Mouse (Mus musculus): ENCODE data around the gene Hs3st6.

Hs3st6 gene

GRCm38 (mm10) chr17:24729067-24729466 is 23.7 kb upstream of the Hs3st6 start:
- DNase-seq: no peak

- DNase-seq: no peak
Measured at GRCm38 (mm10) chr17:24730787-24731186, 22.0 kb upstream of the Hs3st6 start.

GRCm38 (mm10) chr17:24732233-24732935 is 20.4 kb upstream of the Hs3st6 start:
- DNase-seq: no peak

GRCm38 (mm10) chr17:24733434-24734050 is 19.2 kb upstream of the Hs3st6 start:
- DNase-seq: no peak

GRCm38 (mm10) chr17:24734513-24734912 is 18.3 kb upstream of the Hs3st6 start:
- no peak for DNase-seq

- no peak for DNase-seq
Measured at GRCm38 (mm10) chr17:24735446-24735845, 17.3 kb upstream of the Hs3st6 start.

GRCm38 (mm10) chr17:24736330-24737051 is 16.3 kb upstream of the Hs3st6 start, which contains the start of gene Msrb1:
Gene Msrb1 (plus strand): TSS chr17:24736642.
- DNase-seq: peak; percentile 88

- DNase-seq: no peak
Measured at GRCm38 (mm10) chr17:24737135-24737810, 15.5 kb upstream of the Hs3st6 start.

GRCm38 (mm10) chr17:24738238-24738637 is 14.6 kb upstream of the Hs3st6 start:
- DNase-seq: no peak

- no peak for DNase-seq
Measured at GRCm38 (mm10) chr17:24739926-24740325, 12.9 kb upstream of the Hs3st6 start.

- no peak for DNase-seq
Measured at GRCm38 (mm10) chr17:24742307-24742706, 10.5 kb upstream of the Hs3st6 start.

- DNase-seq: no peak
Measured at GRCm38 (mm10) chr17:24743896-24744295, 8.9 kb upstream of the Hs3st6 start.

GRCm38 (mm10) chr17:24744381-24744780 is 8.4 kb upstream of the Hs3st6 start:
- no peak for DNase-seq

- peak; percentile 71 for DNase-seq
Measured at GRCm38 (mm10) chr17:24745526-24746497, 7.0 kb upstream of the Hs3st6 start.

- no peak for DNase-seq
Measured at GRCm38 (mm10) chr17:24746986-24747385, 5.8 kb upstream of the Hs3st6 start.

- DNase-seq: no peak
Measured at GRCm38 (mm10) chr17:24751528-24751927, 1.3 kb upstream of the Hs3st6 start.

- DNase-seq: no peak
Measured at GRCm38 (mm10) chr17:24757394-24757793, 4.6 kb downstream of the Hs3st6 start.

- no peak for DNase-seq
Measured at GRCm38 (mm10) chr17:24761121-24761520, 8.3 kb downstream of the Hs3st6 start.

GRCm38 (mm10) chr17:24765016-24765905 is 12.5 kb downstream of the Hs3st6 start:
- no peak for DNase-seq

- DNase-seq: no peak
Measured at GRCm38 (mm10) chr17:24766266-24766875, 13.6 kb downstream of the Hs3st6 start.

GRCm38 (mm10) chr17:24769146-24769545 is 16.4 kb downstream of the Hs3st6 start:
- no peak for DNase-seq

All from cerebellum, adult 8-10 months (tissue).